ENCODE assay signal across 17 mouse cellular contexts in genomic region chr7:110991221-110991494, GRCm38 (mm10).
"Had no signal": no experiment of that assay in that cellular context is flagged by ENCODE, and none has a peak within 500 bp of the region (broad histone marks: within the 10 kb centered on the region; RNA-seq: fewer than 3 reads in every experiment).

No protein-coding gene starts in this region.

- H3K27me3 ChIP-seq: liver, embryonic 15.5 days; lung, embryonic 15.5 days; megakaryocyte, embryonic 14.5 days; neural tube, embryonic 12.5 days; neural tube, embryonic 15.5 days had no signal

- H3K27ac ChIP-seq: left cerebral cortex, adult 2 months; liver, embryonic 15.5 days; lung, embryonic 15.5 days; midbrain, embryonic 10.5 days; neural tube, embryonic 12.5 days; neural tube, embryonic 15.5 days; stomach, postnatal 0 days had no signal

- H3K4me2 ChIP-seq: liver, embryonic 15.5 days; lung, embryonic 15.5 days; neural tube, embryonic 12.5 days; neural tube, embryonic 15.5 days had no signal

- H3K9me3 ChIP-seq: liver, embryonic 15.5 days; lung, embryonic 15.5 days; megakaryocyte, embryonic 14.5 days; midbrain, embryonic 10.5 days; neural tube, embryonic 12.5 days; neural tube, embryonic 15.5 days had no signal

- H3K4me3 ChIP-seq: left cerebral cortex, adult 2 months; liver, embryonic 15.5 days; lung, embryonic 15.5 days; midbrain, embryonic 10.5 days; neural tube, embryonic 12.5 days; neural tube, embryonic 15.5 days had no signal

- H3K36me3 ChIP-seq: liver, embryonic 15.5 days; lung, embryonic 15.5 days; midbrain, embryonic 10.5 days; neural tube, embryonic 12.5 days; neural tube, embryonic 15.5 days had no signal

- H3K9ac ChIP-seq: liver, embryonic 15.5 days; lung, embryonic 15.5 days; neural tube, embryonic 12.5 days; neural tube, embryonic 15.5 days had no signal

- DNase-seq: layer of hippocampus, postnatal 36 days; lung, adult 18-20 months; lung, postnatal 10 days; lung, postnatal 36 days; midbrain, embryonic 14.5 days; right cerebral cortex, postnatal 25 days; thymus, adult 2 months; thymus, postnatal 14 days; thymus, postnatal 4 days had no signal
